Mouse (Mus musculus) induced T-regulatory cell, adult 2 months (primary cell): ENCODE results near the gene Cgn.
"Not testable (repeated sequence)": the region's sequence is repeated elsewhere in the genome, so short reads cannot be mapped to it uniquely, and the experiment has no call there.

ENCODE experiments used
- DNase-seq: peaks from one replicate; pipeline ENCODE4 v3.0.0-alpha.2; 2012; ENCODE audit warnings: low read depth

The Cgn gene

GRCm38 (mm10) chr3:94789516-94789915, 3.2 kb upstream of the Cgn start:
- DNase-seq, result no peak

DNA sequence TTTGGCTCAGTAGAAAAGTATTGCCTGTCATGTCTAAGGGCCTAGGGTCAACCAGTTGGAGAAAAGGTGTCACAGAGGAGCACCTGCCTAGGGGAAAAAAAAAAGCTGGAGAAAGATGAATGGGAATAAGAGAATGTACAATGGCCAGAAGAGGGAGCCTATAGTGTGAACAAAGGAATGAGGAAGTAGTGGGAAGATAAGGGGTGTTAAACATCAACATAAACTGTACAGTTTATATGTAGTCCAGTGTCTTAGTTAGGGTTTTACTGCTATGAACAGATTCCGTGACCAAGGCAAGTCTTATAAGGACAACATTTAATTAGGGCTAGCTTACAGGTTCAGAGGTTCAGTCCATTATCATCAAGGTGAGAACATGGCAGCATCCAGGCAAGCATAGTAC, 2.8 kb upstream of the Cgn start:
- DNase-seq, result no peak

DNA sequence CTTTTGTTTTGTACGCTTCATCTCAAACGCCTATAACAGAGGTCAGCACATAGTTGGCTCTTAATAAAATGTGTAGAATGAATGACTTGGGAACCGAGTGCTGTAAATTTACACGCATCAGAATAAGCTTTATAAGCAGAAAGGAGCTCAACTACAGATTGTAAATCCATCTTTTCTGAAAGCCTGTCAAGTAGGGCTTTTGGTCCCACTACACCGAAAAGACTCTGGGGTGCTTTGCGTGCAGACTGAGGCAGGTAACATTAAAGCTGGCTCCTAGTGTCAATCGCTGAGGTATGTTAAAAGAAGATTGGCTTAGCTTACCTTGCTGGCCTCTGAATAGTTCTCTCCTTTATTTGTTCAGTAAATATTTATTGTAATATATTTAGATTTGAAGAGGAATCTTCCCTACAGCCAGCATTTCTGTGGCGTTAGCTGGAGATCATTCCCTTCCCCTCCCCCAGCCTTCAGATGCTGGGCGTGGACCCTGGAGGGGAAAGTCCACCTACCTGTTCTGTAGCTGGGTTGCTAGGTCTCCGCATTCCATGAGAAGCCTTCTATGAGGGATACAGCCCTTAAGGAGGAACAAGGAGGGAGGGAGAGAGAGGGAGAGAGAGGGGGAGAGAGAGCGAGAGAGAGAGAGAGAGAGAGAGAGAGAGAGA, 959 bp upstream of the Cgn start:
- DNase-seq, result peak; percentile 37

GRCm38 (mm10) chr3:94785958-94786357, 334 bp downstream of the Cgn start:
- no peak for DNase-seq

GRCm38 (mm10) chr3:94784171-94784701, 2.1 kb downstream of the Cgn start:
- no peak for DNase-seq

DNA sequence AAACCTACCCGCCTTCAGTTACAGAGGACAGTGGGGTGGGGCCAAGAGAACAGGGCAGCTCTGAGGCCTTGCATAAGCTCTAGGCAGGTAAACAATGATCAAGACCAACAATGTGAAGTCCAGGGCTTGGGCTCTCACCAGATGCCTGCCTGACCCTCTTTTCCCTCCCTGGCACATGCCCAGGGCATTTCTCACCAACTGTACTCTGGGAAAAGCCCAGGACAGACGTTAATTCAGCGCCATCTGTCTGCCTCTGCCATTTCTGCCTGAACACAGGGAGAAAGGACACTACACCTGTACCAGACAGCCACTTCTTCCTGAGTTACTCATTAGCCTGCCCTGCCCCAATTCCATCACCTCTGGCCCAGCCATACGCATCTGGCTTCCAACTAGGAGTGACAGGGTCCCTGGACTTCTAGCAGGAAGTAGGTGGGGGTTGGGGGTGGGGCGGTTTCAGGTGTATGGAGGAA, 2.8 kb downstream of the Cgn start:
- no peak for DNase-seq

DNA sequence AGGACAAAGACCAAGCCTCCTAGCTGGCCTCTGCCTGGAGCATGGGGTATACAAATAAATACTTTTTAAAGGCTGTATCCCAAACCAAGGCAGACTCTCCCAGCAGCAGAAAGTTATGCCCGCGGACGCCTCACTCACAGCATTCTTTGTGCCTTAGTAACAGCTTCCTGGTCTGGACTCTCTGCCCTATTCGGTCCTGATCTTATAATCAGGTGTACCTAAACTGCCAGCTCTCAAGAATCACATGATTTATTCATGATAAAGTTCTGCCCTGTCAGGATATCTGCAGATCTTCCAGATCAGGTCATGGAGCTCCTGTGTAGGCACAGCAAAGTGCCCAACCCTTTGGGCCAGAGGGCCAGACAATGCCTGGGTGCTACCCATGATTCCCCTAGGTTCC, 3.4 kb downstream of the Cgn start:
- no peak for DNase-seq

- DNase-seq, result no peak
Observed at GRCm38 (mm10) chr3:94781356-94781755, 4.9 kb downstream of the Cgn start.

- no peak for DNase-seq
Observed at GRCm38 (mm10) chr3:94775886-94776285, 10.4 kb downstream of the Cgn start.

DNA sequence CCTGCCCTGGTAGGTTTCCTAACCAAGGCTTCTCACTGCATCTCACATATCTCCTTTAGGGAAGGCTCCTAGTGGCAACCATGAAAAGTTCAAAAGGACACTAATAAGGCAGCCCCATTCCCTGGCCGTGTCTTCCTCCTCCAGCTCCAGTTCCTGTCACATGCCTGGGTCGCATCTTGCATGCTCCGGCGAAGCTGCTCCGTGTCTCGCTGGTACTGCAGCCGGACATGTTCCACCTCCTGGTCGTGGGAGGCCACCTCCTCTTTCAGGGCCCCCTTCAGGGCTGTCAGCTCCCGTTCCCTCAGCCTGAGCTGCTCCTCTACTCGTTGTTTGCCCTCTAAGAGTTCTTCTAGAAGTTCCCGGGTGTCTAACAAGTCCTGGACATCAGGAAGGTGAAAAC, 12.3 kb downstream of the Cgn start:
- no peak for DNase-seq

DNA sequence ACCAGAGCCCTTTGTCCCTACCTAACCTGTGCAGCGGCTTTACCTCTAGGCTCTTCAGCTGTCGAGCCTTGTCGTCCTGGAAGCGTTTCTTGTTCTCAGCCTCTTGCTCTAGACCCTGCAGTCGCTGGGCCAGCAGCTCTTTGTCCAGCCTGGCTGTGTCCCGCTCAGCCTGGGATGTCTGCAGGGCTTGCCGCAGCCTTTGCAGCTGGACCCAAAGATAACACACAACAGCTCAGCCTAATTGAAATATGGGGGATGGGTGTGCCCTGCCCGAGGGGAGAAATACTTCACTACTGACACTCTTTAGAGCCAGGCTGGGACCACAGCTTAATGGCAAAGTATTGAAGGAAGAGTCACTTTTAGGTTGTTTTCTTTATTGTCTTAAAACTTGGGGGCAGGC, 20.8 kb downstream of the Cgn start:
- DNase-seq, result not testable (repeated sequence)

GRCm38 (mm10) chr3:94764545-94765292, 21.6 kb downstream of the Cgn start:
- not testable (repeated sequence) for DNase-seq

DNA sequence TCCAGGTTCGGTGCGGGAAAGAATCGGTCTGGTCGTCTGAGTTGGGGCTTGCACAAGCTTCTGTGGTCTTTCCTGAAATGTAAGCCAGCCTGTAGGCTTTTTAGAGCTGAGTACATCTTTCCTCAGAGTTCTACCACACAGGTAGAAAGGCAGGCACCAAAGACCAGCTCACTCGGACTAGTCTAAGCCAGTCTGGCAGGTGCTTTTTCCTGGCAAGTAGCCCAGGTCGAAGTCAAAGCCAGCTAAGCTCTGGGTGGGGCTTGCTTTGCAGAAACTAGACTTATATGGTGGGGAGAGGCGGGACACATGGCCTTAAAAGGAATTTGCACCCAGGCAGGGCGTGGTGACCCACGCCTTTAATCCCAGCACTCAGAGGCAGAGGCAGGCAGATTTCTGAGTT, 27.9 kb downstream of the Cgn start:
- peak; percentile 42 for DNase-seq

DNA sequence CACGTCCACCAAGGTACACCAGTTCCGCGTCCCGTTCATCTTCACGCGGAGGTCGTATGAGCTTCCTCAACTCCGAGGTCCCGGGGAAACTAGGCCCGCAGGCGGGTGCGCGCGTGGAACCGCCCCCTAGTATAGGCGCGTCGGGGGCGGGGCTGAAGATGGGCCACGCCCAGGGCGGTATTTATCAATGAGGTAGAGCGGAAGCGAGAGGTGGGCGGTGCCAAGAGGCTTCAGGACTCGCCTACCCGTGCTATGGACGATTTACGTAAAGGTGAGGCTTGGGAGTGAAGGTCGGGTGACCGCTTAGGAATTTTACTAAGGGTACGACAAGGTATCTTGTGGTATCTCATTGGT, 28.3 kb downstream of the Cgn start:
- not testable (repeated sequence) for DNase-seq

- peak; percentile 17 for DNase-seq
Observed at GRCm38 (mm10) chr3:94757251-94758055, 28.8 kb downstream of the Cgn start.

DNA sequence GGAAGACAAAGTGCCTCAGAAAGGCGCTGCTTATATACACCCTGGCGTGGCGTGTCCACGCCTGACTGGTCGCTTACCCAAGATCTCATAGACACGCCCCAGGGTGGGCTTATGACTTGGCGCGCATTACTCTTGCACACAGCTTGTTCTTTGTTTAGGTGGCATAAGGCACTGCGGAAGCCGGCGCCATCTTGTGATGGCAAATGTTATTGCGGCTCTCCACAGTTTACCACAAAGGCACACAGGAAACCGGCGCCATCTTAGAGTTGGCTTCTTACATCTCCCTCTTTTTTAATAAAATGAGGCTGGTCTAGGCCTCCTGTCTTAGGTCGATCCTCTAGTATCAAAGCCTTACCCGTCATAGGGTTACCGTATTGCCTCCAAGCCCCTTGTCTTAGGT, 40.6 kb downstream of the Cgn start:
- DNase-seq, result no peak

- DNase-seq, result not testable (repeated sequence)
Observed at GRCm38 (mm10) chr3:94723637-94724036, 62.7 kb downstream of the Cgn start.

DNA sequence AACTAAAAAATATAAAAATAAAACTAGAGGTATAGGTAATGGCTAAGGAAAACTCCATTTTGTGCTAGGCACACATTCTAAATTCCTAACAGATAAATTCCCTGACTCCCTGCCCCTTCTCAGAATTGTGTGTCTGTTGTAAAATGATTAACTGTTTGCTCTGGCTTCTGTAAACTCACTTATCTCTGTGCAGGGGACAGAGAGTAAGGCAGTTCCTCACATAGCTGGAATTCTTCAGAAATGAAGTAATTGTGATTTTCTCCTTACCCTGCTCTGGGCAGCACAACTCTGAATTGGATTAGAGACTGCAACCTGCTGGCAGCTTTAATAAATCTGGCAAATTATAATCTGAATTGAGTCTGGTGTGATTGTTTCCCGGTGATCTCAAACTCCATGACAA, 68.0 kb downstream of the Cgn start:
- DNase-seq, result not testable (repeated sequence)

DNA sequence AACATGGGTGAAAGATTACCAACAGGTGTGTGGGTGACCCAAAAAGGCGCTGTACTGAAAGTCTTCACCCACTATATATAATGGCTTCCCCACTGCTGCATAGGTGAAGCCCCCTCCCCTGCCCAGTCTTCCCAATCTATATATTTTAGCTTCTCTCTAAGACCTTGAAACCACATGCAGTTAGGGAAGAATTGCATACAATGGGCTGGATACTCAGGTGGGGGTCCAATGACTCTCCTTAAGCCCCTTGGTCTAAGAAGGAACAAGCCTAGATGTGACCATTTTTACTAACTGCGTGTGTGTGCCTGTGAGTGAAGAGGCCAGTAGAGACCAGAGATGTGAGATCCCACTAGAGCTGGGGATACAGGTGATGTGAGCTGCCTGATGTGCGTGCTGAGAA, 72.9 kb downstream of the Cgn start:
- not testable (repeated sequence) for DNase-seq

DNA sequence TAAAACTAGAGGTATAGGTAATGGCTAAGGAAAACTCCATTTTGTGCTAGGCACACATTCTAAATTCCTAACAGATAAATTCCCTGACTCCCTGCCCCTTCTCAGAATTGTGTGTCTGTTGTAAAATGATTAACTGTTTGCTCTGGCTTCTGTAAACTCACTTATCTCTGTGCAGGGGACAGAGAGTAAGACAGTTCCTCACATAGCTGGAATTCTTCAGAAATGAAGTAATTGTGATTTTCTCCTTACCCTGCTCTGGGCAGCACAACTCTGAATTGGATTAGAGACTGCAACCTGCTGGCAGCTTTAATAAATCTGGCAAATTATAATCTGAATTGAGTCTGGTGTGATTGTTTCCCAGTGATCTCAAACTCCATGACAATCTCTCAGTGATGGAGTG, 75.7 kb downstream of the Cgn start:
- not testable (repeated sequence) for DNase-seq
